Mouse (Mus musculus) heart, embryonic 14.5 days (tissue): ENCODE data around the gene Acsl1. TPM values are rescaled to one million over a fixed set of nuclear protein-coding genes. Genes with fewer than 3 reads are reported as not detected.
A peak's percentile ranks its signal among the peaks of the same experiment; 100 is the strongest.

Source experiments
- ATAC-seq: fragments of 200-750 bp; cut with Nextera tagmentation; 2 replicates; pipeline ENCODE4 v1.8.0; 2017; ENCODE audit warnings: low read depth, moderate TSS enrichment; ENCODE audit not compliant: insufficient number of reproducible peaks, insufficient read depth, low FRiP score
- H3K27ac ChIP-seq, 2 experiments: fragments of 200-500 bp in 1 of 2; fragments of 300-500 bp in 1 of 2; sonication (generic) in 1 of 2; replicated peaks in 1 of 2; 2 replicates each; pipeline ENCODE4 v1.5.1; 2012 to 2014; ENCODE audit warnings: low read depth in 2 of 2, low read length in 2 of 2, control low read depth in 1 of 2, mild to moderate bottlenecking in 1 of 2, mixed read lengths in 1 of 2; ENCODE audit not compliant: control insufficient read depth in 1 of 2, insufficient read depth in 1 of 2
- H3K27me3 ChIP-seq: fragments of 300-500 bp; sonication (generic); 2 replicates; pipeline ENCODE4 v1.6.1; 2014; ENCODE audit warnings: mild to moderate bottlenecking, low read length, control low read depth; ENCODE audit not compliant: control insufficient read depth, insufficient read depth
- H3K36me3 ChIP-seq: fragments of 300-500 bp; sonication (generic); 2 replicates; pipeline ENCODE4 v1.6.1; 2014; ENCODE audit warnings: mild to moderate bottlenecking, control low read depth, low read length, mixed read lengths; ENCODE audit not compliant: control insufficient read depth, insufficient read depth
- H3K4me1 ChIP-seq, 2 experiments: fragments of 200-500 bp in 1 of 2; fragments of 300-500 bp in 1 of 2; sonication (generic) in 1 of 2; 2 replicates each; pipeline ENCODE4 v1.6.1; 2012 to 2014; ENCODE audit warnings: low read length in 2 of 2, control low read depth in 1 of 2, mixed read lengths in 1 of 2; ENCODE audit not compliant: control insufficient read depth in 2 of 2, insufficient read depth in 2 of 2
- H3K4me2 ChIP-seq: fragments of 300-500 bp; sonication (generic); 2 replicates; pipeline ENCODE4 v1.6.1; 2014; ENCODE audit warnings: mild to moderate bottlenecking, low read length
- H3K4me3 ChIP-seq, 2 experiments: fragments of 200-500 bp in 1 of 2; fragments of 300-500 bp in 1 of 2; sonication (generic) in 1 of 2; 2 replicates each; pipeline ENCODE4 v1.5.1; 2012 to 2014; ENCODE audit warnings: low read length in 2 of 2, mild to moderate bottlenecking in 2 of 2, control low read depth in 1 of 2, low read depth in 1 of 2, moderate library complexity in 1 of 2; ENCODE audit not compliant: control insufficient read depth in 1 of 2, insufficient read depth in 1 of 2
- H3K9ac ChIP-seq: fragments of 300-500 bp; sonication (generic); 2 replicates; pipeline ENCODE4 v1.6.1; 2014; ENCODE audit warnings: mild to moderate bottlenecking, low read length
- H3K9me3 ChIP-seq: fragments of 300-500 bp; sonication (generic); 2 replicates; pipeline ENCODE4 v1.6.1; 2016; ENCODE audit warnings: low read length, control low read depth; ENCODE audit not compliant: control insufficient read depth
- WGBS: fragments of 180-500 bp; shearing (Covaris S2); extraction: QIAGEN DNeasy Blood & Tissue Kit; methylation state at CpG from one replicate; pipeline ENCODE4 v1.1.7; 2014; 5-methylcytosine and 5-hydroxymethylcytosine counted together
- polyA plus RNA-seq: library from polyadenylated mRNA; unstranded; fragments of >200 nt; fragmentation: Nextera tagmentation; extraction: Ambion mirVana; gene quantifications from 2 replicates; pipeline ENCODE4 v1.2.1, GENCODE M21; 2014

The Acsl1 gene
- polyA plus RNA-seq, 1 experiment from 2014 or later = 44.1 TPM

DNA sequence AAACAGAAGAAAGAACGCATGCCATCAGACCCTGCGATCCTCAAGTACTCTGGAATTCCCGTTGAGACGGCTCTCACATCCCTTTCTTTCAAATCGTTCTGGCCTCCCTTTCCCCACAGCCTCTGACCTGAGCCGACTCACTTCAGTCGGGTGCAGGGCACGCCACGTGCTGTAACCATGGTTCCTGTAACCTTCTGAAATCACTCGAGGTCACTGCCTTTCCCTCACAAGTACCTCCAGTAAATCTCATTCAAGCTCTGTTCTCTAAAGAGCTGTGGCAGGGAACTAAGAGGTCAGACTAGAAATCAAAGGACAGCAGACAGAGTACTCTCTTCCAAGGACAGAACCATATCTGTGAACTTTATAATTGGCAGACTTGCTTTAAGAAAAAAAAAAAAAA lies 32.3 kb upstream of the Acsl1 start:
- whole genome bisulfite sequencing = 51% methylated on average over 10 of the region's 10 CpGs
- no peak for ATAC-seq
- Histone ChIP-seq H3K4me2 (no peak overlapping the region), H3K4me3 (no peak overlapping the region), H3K4me1 (no peaks in the 10 kb centered on the region), H3K27me3 (no peaks in the 10 kb centered on the region), H3K36me3 (no peaks in the 10 kb centered on the region), H3K9ac (no peak overlapping the region), H3K9me3 (no peaks in the 10 kb centered on the region), H3K27ac (no peak overlapping the region)

DNA sequence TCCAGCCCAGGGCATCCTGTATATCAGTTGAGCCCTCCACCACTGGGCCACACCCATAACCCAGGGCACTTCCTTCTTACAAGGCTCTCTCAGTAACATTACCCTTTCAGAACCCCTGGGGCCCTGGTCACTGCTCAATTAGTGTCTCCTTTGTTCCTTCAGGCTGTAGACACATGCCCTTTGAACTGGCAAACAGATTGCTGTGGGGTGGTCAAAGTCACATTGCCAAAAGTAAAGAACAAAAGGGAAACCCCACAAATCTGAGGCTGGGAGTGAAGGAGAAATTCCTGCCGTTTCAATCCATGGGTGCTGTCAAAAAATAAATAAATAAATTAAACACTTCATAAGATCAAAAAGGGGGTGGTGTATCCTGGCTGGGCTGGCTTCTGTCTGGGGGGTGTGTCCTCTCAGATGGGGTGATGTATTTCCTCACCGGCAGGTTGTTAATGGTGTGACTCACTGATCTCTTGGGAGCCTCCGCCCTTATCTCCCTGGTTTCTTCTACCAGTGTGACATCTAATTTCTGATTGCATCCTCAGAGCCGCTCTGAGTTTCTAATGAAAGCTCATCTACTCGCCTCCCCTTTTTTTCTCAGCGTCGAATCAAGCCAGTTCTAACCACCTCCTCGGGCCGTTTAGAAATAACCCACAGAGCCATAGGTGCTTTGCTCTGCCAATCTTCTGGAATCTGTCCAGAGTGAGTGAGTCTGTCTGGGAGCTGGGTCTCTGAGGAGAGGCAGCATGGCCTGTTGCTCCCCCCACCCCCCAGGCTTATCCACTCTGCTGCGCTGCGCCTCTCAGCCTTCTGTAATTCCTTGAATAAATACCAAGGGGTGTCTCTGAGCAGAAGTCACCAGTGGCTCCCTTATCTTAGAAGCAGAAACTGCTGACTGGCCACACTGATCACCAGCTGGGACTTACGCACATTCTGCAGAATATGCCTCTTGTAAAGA lies 24.6 kb upstream of the Acsl1 start:
- no peak for ATAC-seq
- Histone ChIP-seq H3K4me3 (no peak overlapping the region; a peak in 1 of 4 replicates), H3K9ac (no peak overlapping the region), H3K4me2 (peak overlapping the region; percentile 42), H3K27ac (no peak overlapping the region), H3K4me1 (peaks cover 3 to 5% of the 10 kb centered on the region in 2 experiments; a peak in 3 of 4 replicates), H3K9me3 (no peaks in the 10 kb centered on the region), H3K36me3 (no peaks in the 10 kb centered on the region), H3K27me3 (no peaks in the 10 kb centered on the region)
- 11% methylated on average over 12 of the region's 12 CpGs for WGBS

DNA sequence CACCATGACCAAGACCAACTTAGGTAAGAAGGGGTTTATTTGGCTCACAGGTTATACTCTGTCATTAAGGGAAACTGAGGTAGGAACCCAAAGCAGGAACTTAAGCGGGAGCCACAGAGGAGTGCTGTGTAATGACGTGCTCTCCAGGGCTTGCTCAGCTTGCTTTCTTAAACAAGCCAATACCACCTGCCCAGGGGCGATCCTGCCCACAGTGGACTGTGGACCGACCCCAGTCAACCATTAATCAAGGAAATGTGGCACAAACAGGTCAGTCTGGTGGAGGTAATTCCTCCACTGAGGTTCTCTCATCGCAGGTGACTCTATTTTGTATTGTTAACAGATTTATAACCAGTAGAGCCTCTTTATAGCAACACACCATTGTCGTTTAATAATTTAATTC lies 23.5 kb upstream of the Acsl1 start:
- Histone ChIP-seq H3K4me3 (no peak overlapping the region), H3K27ac (no peak overlapping the region), H3K9me3 (no peaks in the 10 kb centered on the region), H3K36me3 (no peaks in the 10 kb centered on the region), H3K9ac (no peak overlapping the region), H3K4me1 (peaks cover 3 to 5% of the 10 kb centered on the region in 2 experiments; a peak in 3 of 4 replicates), H3K4me2 (no peak overlapping the region), H3K27me3 (no peaks in the 10 kb centered on the region)
- ATAC-seq = no peak
- WGBS = 87% methylated on average over 6 of the region's 6 CpGs

DNA sequence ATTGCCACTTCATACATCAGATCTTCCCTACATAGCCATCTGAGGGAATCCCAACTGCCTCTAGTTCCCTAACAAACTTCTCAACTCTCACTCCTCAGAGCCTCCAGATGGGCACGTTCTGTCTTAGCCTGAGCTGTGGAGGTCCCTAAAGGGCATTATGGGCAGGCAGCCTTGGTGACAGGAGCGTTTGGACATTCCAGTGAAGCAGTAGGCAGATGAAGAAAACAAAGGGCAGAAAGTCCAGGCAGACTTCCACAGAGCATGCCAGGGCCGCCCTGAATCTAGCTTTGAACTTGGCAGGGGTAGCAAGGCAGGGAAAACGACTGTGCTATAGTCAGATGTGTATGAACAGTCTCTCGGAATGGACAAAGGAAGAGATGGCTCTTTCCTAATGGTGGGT lies 22.2 kb upstream of the Acsl1 start:
- ATAC-seq = no peak
- Histone ChIP-seq H3K27me3 (no peaks in the 10 kb centered on the region), H3K4me2 (no peak overlapping the region), H3K27ac (no peak overlapping the region), H3K9me3 (peaks cover under 1% of the 10 kb centered on the region; the same call in 1 of the 2 replicates), H3K4me3 (no peak overlapping the region), H3K9ac (no peak overlapping the region), H3K36me3 (no peaks in the 10 kb centered on the region), H3K4me1 (peaks cover 3 to 5% of the 10 kb centered on the region in 2 experiments; a peak in 3 of 4 replicates)
- WGBS = 78% methylated on average over 5 of the region's 5 CpGs

DNA sequence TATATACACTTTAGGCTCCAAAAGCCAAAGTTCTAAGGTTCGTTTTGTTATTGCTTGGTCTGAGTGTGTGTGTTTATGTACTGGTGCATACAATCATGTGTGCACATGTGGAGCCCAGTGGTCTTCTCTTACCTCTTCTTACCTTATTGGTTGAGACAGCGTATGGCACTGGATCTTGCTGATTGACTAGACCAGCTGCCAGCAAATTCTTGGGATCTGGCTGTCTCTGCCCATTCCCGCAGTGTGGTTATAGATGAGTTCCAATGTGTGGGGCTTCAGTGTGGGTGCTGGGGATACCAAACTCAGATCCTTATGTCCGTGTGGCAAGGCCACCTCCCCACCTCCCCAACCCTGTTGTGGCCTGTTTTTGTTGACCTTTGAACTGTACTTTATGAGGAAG lies 21.8 kb upstream of the Acsl1 start:
- Histone ChIP-seq H3K27me3 (no peaks in the 10 kb centered on the region), H3K4me2 (no peak overlapping the region), H3K9ac (no peak overlapping the region), H3K9me3 (peaks cover 5% of the 10 kb centered on the region; the same call in 1 of the 2 replicates), H3K4me3 (no peak overlapping the region), H3K36me3 (no peaks in the 10 kb centered on the region), H3K27ac (no peak overlapping the region), H3K4me1 (peaks cover 3 to 5% of the 10 kb centered on the region in 2 experiments; a peak in 3 of 4 replicates)
- WGBS = 81% methylated on average over 4 of the region's 4 CpGs
- no peak for ATAC-seq

DNA sequence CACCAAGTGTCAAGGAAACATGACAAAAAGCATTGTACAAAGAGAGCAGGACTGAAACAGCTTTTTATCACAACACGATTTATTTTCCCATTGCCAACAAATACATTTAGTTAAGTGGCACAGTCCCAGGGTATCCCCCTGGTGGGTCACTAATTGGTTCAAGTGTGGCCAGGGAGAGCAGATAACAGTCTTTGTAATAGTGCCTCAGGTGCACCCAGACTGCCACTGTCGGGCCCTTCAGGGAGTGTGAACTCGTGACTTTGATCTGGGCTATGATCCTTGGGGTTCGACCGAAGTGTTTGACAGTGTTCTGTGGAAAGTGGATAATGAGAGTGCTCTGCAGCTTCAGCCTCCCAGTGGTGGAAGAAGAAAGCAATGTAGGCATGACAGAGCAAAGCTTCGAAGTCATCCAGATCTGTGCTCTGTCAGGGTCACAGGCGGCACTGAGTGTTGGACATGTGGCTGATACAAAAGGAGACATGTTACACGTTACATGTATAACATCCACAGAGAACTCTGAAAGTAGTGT lies 21.1 kb upstream of the Acsl1 start:
- 48% methylated on average over 8 of the region's 8 CpGs for WGBS
- no peak overlapping the region for H3K4me2 ChIP-seq
- no peak overlapping the region for H3K9ac ChIP-seq
- H3K9me3 ChIP-seq = peaks cover 11% of the 10 kb centered on the region
- ATAC-seq = no peak
- peaks cover 3 to 5% of the 10 kb centered on the region in 2 experiments; a peak in 3 of 4 replicates for H3K4me1 ChIP-seq
- no peaks in the 10 kb centered on the region for H3K27me3 ChIP-seq
- H3K27ac ChIP-seq = no peak overlapping the region
- H3K36me3 ChIP-seq = no peaks in the 10 kb centered on the region
- H3K4me3 ChIP-seq = no peak overlapping the region

DNA sequence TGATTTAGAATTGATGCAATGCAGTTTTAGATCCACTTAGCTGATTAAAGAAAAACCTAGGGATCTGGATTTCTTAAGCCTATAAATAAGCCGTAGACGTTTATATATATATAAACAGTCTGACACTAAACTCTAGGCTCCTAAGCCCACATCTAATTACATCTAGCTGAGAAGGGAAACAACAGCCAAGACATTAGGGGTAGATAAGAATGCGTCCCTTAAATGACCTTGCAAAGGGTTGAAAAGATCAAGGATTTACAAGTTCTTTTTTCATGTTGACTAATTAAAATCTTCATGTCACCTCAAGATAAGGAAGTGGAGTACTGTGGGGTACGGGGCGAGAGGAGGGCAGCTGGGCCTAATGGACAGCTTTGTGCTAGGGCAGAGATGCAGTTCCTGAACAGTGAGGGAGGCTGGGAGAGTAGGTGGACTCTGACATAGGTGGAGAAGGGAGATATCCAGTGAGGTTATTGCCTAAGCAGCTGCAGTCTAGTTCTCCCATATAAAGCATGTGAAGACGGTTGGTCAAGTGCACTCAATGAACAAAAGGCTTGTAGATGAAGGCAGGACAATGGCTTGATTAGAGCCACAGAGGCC lies 12.5 kb upstream of the Acsl1 start:
- H3K9ac ChIP-seq = no peak overlapping the region
- no peak overlapping the region for H3K4me2 ChIP-seq
- H3K4me1 ChIP-seq = no peaks in the 10 kb centered on the region
- H3K36me3 ChIP-seq = no peaks in the 10 kb centered on the region
- ATAC-seq = no peak
- peaks cover 11% of the 10 kb centered on the region for H3K9me3 ChIP-seq
- 52% methylated on average over 6 of the region's 6 CpGs for WGBS
- no peaks in the 10 kb centered on the region for H3K27me3 ChIP-seq
- H3K27ac ChIP-seq = no peak overlapping the region
- H3K4me3 ChIP-seq = no peak overlapping the region
